In genomic region chr9:42467116-42467815, GRCm38 (mm10) we compare ENCODE assay signal across 23 mouse cellular contexts. TPM values are rescaled to one million over a fixed set of nuclear protein-coding genes. Genes with fewer than 3 reads are reported as not detected.
A peak's percentile ranks its signal among the peaks of the same experiment; 100 is the strongest.
DNase-seq lines count a peak whose midpoint lies in the region; ATAC-seq and TF ChIP-seq lines count a peak whose summit lies in the region.
"Had no signal": no experiment of that assay in that cellular context is flagged by ENCODE, and none has a peak within 500 bp of the region (broad histone marks: within the 10 kb centered on the region; RNA-seq: fewer than 3 reads in every experiment).

No protein-coding gene starts in this region.

- H3K4me2 ChIP-seq in lung, postnatal 0 days (replicated peaks; ENCODE audit: low read depth, low read length): peak overlapping the region; percentile 20; the same call in 1 of the 2 replicates
- H3K4me2 ChIP-seq: embryonic facial prominence, embryonic 12.5 days; forebrain, embryonic 13.5 days; heart, embryonic 13.5 days; liver, embryonic 11.5 days; stomach, embryonic 15.5 days had no signal

- H3K4me1 ChIP-seq in lung, postnatal 0 days (ENCODE audit: insufficient read depth, low read depth, low read length): peaks cover 27% of the 10 kb centered on the region
- H3K4me1 ChIP-seq in hindbrain, embryonic 10.5 days (replicated peaks): peaks cover 21% of the 10 kb centered on the region

- H3K36me3 ChIP-seq in lung, postnatal 0 days (ENCODE audit: insufficient read depth, low read length): no peaks in the 10 kb centered on the region
- H3K36me3 ChIP-seq in hindbrain, embryonic 10.5 days: peaks cover 10% of the 10 kb centered on the region
- H3K36me3 ChIP-seq: embryonic facial prominence, embryonic 12.5 days had no signal

- H3K27me3 ChIP-seq in lung, postnatal 0 days (replicated peaks; ENCODE audit: insufficient read depth, low read length): no peaks in the 10 kb centered on the region
- H3K27me3 ChIP-seq in hindbrain, embryonic 10.5 days (ENCODE audit: insufficient read depth, poor library complexity, severe bottlenecking): no peaks in the 10 kb centered on the region
- H3K27me3 ChIP-seq: embryonic facial prominence, embryonic 12.5 days; forebrain, embryonic 13.5 days; stomach, embryonic 15.5 days had no signal

- H3K27ac ChIP-seq in lung, postnatal 0 days (ENCODE audit: low read length): no peak overlapping the region
- no peak overlapping the region for H3K27ac ChIP-seq in hindbrain, embryonic 10.5 days
- H3K27ac ChIP-seq: embryonic facial prominence, embryonic 12.5 days; forebrain, embryonic 13.5 days; heart, embryonic 13.5 days; hindbrain, postnatal 0 days; limb, embryonic 10.5 days; stomach, embryonic 15.5 days had no signal

- no peaks in the 10 kb centered on the region for H3K9me3 ChIP-seq in lung, postnatal 0 days (ENCODE audit: low read length)
- H3K9me3 ChIP-seq in hindbrain, embryonic 10.5 days: no peaks in the 10 kb centered on the region
- H3K9me3 ChIP-seq: embryonic facial prominence, embryonic 12.5 days; forebrain, embryonic 13.5 days; heart, embryonic 13.5 days; limb, embryonic 10.5 days; stomach, embryonic 15.5 days had no signal

- intact Hi-C loops in heart, postnatal 10 days (cut with DNase I): no loop called here

- ATAC-seq in lung, postnatal 0 days: peak; percentile 27; the same call in 1 of the 2 replicates
- ATAC-seq: forebrain, embryonic 13.5 days; hindbrain, postnatal 0 days had no signal

- TF ChIP-seq EP300 in lung, postnatal 0 days (IDR thresholded peaks at IDR 0.05): no peak

- DNase-seq in heart, adult 11 months: peak; percentile 64
- no peak for DNase-seq in heart, postnatal 10 days
- DNase-seq in lung, postnatal 0 days (ENCODE audit: low spot score): peak; percentile 71
- DNase-seq in lung, postnatal 25 days (ENCODE audit: low spot score): no peak
- peak; percentile 32 to 79 for DNase-seq in lung, postnatal 4 days
- peak; percentile 70 for DNase-seq in thymus, postnatal 25 days
- no peak for DNase-seq in hindbrain, embryonic 10.5 days (ENCODE audit: low spot score)
- no peak for DNase-seq in adipocyte (ENCODE audit: low spot score)
- DNase-seq: adrenal gland, postnatal 10 days; cerebellum, adult 9-11 months; heart, postnatal 36 days; kidney, postnatal 36 days; layer of hippocampus, adult 9-11 months; midbrain, embryonic 14.5 days; right cerebral cortex, postnatal 25 days had no signal

- H3K9ac ChIP-seq in lung, postnatal 0 days (replicated peaks; ENCODE audit: low read depth): no peak overlapping the region
- H3K9ac ChIP-seq: embryonic facial prominence, embryonic 12.5 days; forebrain, embryonic 13.5 days; heart, embryonic 13.5 days; stomach, embryonic 15.5 days had no signal

- 35% methylated on average over 12 of the region's 12 CpGs for WGBS in lung, postnatal 0 days
- 90% methylated on average over 12 of the region's 12 CpGs for WGBS in hindbrain, embryonic 10.5 days

- H3K4me3 ChIP-seq in lung, postnatal 0 days (ENCODE audit: low read depth, low read length): no peak overlapping the region
- no peak overlapping the region for H3K4me3 ChIP-seq in hindbrain, embryonic 10.5 days
- H3K4me3 ChIP-seq: embryonic facial prominence, embryonic 12.5 days; erythroblast, embryonic 14.5 days; forebrain, embryonic 13.5 days; heart, embryonic 13.5 days; limb, embryonic 10.5 days; stomach, embryonic 15.5 days had no signal

- TF ChIP-seq CTCF in lung, postnatal 0 days (IDR thresholded peaks at IDR 0.05): no peak

RNA-seq across cellular contexts. Expression of gene Tbcel, which starts 40.3 kb away (rescaled TPM):
- total RNA-seq in heart, postnatal 10 days (2021): 10 to 100 TPM; 20.3 to 22.3 TPM
- polyA plus RNA-seq in lung, postnatal 0 days (2015; fragmentation: Nextera tagmentation; extraction: Ambion mirVana): 7.9 and 9.0 TPM in 2 replicates
- 3.3 and 3.5 TPM in 2 replicates for polyA plus RNA-seq in hindbrain, embryonic 10.5 days (2016; fragmentation: Nextera tagmentation; extraction: Ambion mirVana)

Comparison
In these comparisons a context has a peak if more than half of its experiments do, and no peak if none do; other contexts are left out.
1. DNase-seq: peak in heart, adult 11 months (single experiment), lung, postnatal 0 days (single experiment), lung, postnatal 4 days (2 of 2) and thymus, postnatal 25 days (single experiment); none in heart, postnatal 10 days (0 of 2), lung, postnatal 25 days (single experiment), hindbrain, embryonic 10.5 days (single experiment) and adipocyte (single experiment).